Mouse (Mus musculus): ENCODE data around the gene Frat2.

DNA sequence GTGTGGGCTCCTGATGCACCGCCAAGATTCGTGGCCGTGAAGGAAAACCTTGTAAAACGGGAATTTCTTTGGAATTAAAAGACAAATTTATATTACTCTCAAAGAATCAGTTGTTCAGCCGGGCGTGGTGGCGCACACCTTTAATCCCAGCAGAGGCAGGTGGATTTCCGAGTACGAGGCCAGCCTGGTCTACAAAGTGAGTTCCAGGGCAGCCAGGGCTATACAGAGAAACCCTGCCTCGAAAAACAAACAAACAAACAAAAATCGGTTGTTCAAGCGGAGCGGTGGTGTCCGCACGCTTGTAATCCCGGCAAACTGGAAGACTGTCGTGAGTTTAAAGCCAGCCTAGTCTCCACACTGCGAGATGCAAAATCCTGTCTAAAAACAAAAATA lies 48.4 kb upstream of the Frat2 start:
- no peak for TF ChIP-seq GATA1 (IDR thresholded peaks at IDR 0.05; ENCODE audit: borderline replicate concordance, low read length)
- no peak for TF ChIP-seq FLI1 (IDR thresholded peaks at IDR 0.05; ENCODE audit: low read length)

All from megakaryocyte, embryonic 14.5 days (primary cell).